Mouse (Mus musculus): Measurements from ENCODE around the gene Srrm4. TPM values are rescaled to one million over a fixed set of nuclear protein-coding genes. Genes with fewer than 3 reads are reported as not detected.
A peak's percentile ranks its signal among the peaks of the same experiment; 100 is the strongest.

Srrm4 gene
- polyA plus RNA-seq, 1 experiment from 2014 or later = 0.47 TPM

GRCm38 (mm10) chr5:116444517-116444916 lies 147.1 kb downstream of the Srrm4 start:
- Histone ChIP-seq H3K36me3 (ENCODE audit: control insufficient read depth, insufficient read depth) (no peaks in the 10 kb centered on the region), H3K9ac (ENCODE audit: low read depth, low read length) (no peak overlapping the region; the same call in 1 of the 2 replicates)

GRCm38 (mm10) chr5:116443459-116443940 lies 148.1 kb downstream of the Srrm4 start:
- H3K4me3 ChIP-seq (ENCODE audit: low read depth, low read length) = no peak overlapping the region
- no peak for ATAC-seq (ENCODE audit: low read depth)
- no peak overlapping the region for H3K4me2 ChIP-seq (ENCODE audit: low read depth, low read length)
- 60% methylated on average over 8 of the region's 8 CpGs for WGBS (ENCODE audit: insufficient replicate concordance)
- no peaks in the 10 kb centered on the region for H3K36me3 ChIP-seq (ENCODE audit: control insufficient read depth, insufficient read depth)
- H3K9me3 ChIP-seq (replicated peaks; ENCODE audit: control insufficient read depth, low read length) = no peaks in the 10 kb centered on the region
- H3K9ac ChIP-seq (ENCODE audit: low read depth, low read length) = no peak overlapping the region
- H3K27ac ChIP-seq (ENCODE audit: low read length) = no peak overlapping the region
- no peaks in the 10 kb centered on the region for H3K4me1 ChIP-seq (ENCODE audit: control insufficient read depth, low read depth, low read length)
- H3K27me3 ChIP-seq (ENCODE audit: control insufficient read depth, insufficient read depth, low read depth, low read length) = no peaks in the 10 kb centered on the region

More at GRCm38 (mm10) chr5:116444517-116444916, 147.1 kb downstream of the Srrm4 start:
- 48% methylated on average over 27 of the region's 27 CpGs for WGBS (ENCODE audit: insufficient replicate concordance)
- no peak overlapping the region for H3K27ac ChIP-seq (ENCODE audit: low read length)
- ATAC-seq (ENCODE audit: low read depth) = no peak
- H3K27me3 ChIP-seq (ENCODE audit: control insufficient read depth, insufficient read depth, low read depth, low read length) = no peaks in the 10 kb centered on the region
- no peaks in the 10 kb centered on the region for H3K9me3 ChIP-seq (replicated peaks; ENCODE audit: control insufficient read depth, low read length)
- no peaks in the 10 kb centered on the region for H3K4me1 ChIP-seq (ENCODE audit: control insufficient read depth, low read depth, low read length)
- no peak overlapping the region for H3K4me2 ChIP-seq (ENCODE audit: low read depth, low read length)
- no peak overlapping the region for H3K4me3 ChIP-seq (ENCODE audit: low read depth, low read length)

GRCm38 (mm10) chr5:116442697-116443458 lies 148.7 kb downstream of the Srrm4 start:
- no peak overlapping the region for H3K27ac ChIP-seq (ENCODE audit: low read length)
- H3K9ac ChIP-seq (ENCODE audit: low read depth, low read length) = no peak overlapping the region
- no peaks in the 10 kb centered on the region for H3K27me3 ChIP-seq (ENCODE audit: control insufficient read depth, insufficient read depth, low read depth, low read length)
- no peak overlapping the region for H3K4me3 ChIP-seq (ENCODE audit: low read depth, low read length)
- ATAC-seq (ENCODE audit: low read depth) = no peak
- 57% methylated on average over 7 of the region's 7 CpGs for WGBS (ENCODE audit: insufficient replicate concordance)
- H3K36me3 ChIP-seq (ENCODE audit: control insufficient read depth, insufficient read depth) = no peaks in the 10 kb centered on the region
- no peak overlapping the region for H3K4me2 ChIP-seq (ENCODE audit: low read depth, low read length)
- H3K9me3 ChIP-seq (replicated peaks; ENCODE audit: control insufficient read depth, low read length) = no peaks in the 10 kb centered on the region
- no peaks in the 10 kb centered on the region for H3K4me1 ChIP-seq (ENCODE audit: control insufficient read depth, low read depth, low read length)

- Histone ChIP-seq H3K4me3 (ENCODE audit: low read depth, low read length) (no peak overlapping the region), H3K36me3 (ENCODE audit: control insufficient read depth, insufficient read depth) (no peaks in the 10 kb centered on the region), H3K4me2 (ENCODE audit: low read depth, low read length) (no peak overlapping the region), H3K27ac (ENCODE audit: low read length) (no peak overlapping the region), H3K4me1 (ENCODE audit: control insufficient read depth, low read depth, low read length) (no peaks in the 10 kb centered on the region), H3K9ac (ENCODE audit: low read depth, low read length) (no peak overlapping the region), H3K9me3 (replicated peaks; ENCODE audit: control insufficient read depth, low read length) (no peaks in the 10 kb centered on the region), H3K27me3 (ENCODE audit: control insufficient read depth, insufficient read depth, low read depth, low read length) (no peaks in the 10 kb centered on the region)
- ATAC-seq (ENCODE audit: low read depth) = no peak
- WGBS (ENCODE audit: insufficient replicate concordance) = 40% methylated on average over 4 of the region's 4 CpGs
These were observed 151.4 kb downstream of the Srrm4 start for GRCm38 (mm10) chr5:116440251-116440650.

- Histone ChIP-seq H3K27me3 (ENCODE audit: control insufficient read depth, insufficient read depth, low read depth, low read length) (no peaks in the 10 kb centered on the region), H3K36me3 (ENCODE audit: control insufficient read depth, insufficient read depth) (no peaks in the 10 kb centered on the region), H3K9me3 (replicated peaks; ENCODE audit: control insufficient read depth, low read length) (no peaks in the 10 kb centered on the region), H3K4me2 (ENCODE audit: low read depth, low read length) (no peak overlapping the region), H3K27ac (ENCODE audit: low read length) (no peak overlapping the region), H3K4me1 (ENCODE audit: control insufficient read depth, low read depth, low read length) (no peaks in the 10 kb centered on the region), H3K4me3 (ENCODE audit: low read depth, low read length) (no peak overlapping the region), H3K9ac (ENCODE audit: low read depth, low read length) (no peak overlapping the region)
- no peak for ATAC-seq (ENCODE audit: low read depth)
- WGBS (ENCODE audit: insufficient replicate concordance) = 31% methylated on average over 4 of the region's 4 CpGs
These were observed 153.3 kb downstream of the Srrm4 start for GRCm38 (mm10) chr5:116438328-116438727.

- H3K9ac ChIP-seq (ENCODE audit: low read depth, low read length) = no peak overlapping the region
- no peak overlapping the region for H3K4me2 ChIP-seq (ENCODE audit: low read depth, low read length)
- H3K27me3 ChIP-seq (ENCODE audit: control insufficient read depth, insufficient read depth, low read depth, low read length) = no peaks in the 10 kb centered on the region
- H3K27ac ChIP-seq (ENCODE audit: low read length) = no peak overlapping the region
- no peaks in the 10 kb centered on the region for H3K36me3 ChIP-seq (ENCODE audit: control insufficient read depth, insufficient read depth)
- no peaks in the 10 kb centered on the region for H3K4me1 ChIP-seq (ENCODE audit: control insufficient read depth, low read depth, low read length)
- H3K4me3 ChIP-seq (ENCODE audit: low read depth, low read length) = no peak overlapping the region
- no peaks in the 10 kb centered on the region for H3K9me3 ChIP-seq (replicated peaks; ENCODE audit: control insufficient read depth, low read length)
- no peak for ATAC-seq (ENCODE audit: low read depth)
These were observed 155.5 kb downstream of the Srrm4 start for GRCm38 (mm10) chr5:116436117-116436516.

- Histone ChIP-seq H3K4me1 (ENCODE audit: control insufficient read depth, low read depth, low read length) (no peaks in the 10 kb centered on the region), H3K4me2 (ENCODE audit: low read depth, low read length) (0 out of 2 replicates have a peak overlapping the region, but pooled peaks have one; percentile 30), H3K9me3 (replicated peaks; ENCODE audit: control insufficient read depth, low read length) (no peaks in the 10 kb centered on the region), H3K27ac (ENCODE audit: low read length) (no peak overlapping the region), H3K9ac (ENCODE audit: low read depth, low read length) (no peak overlapping the region), H3K4me3 (ENCODE audit: low read depth, low read length) (no peak overlapping the region), H3K36me3 (ENCODE audit: control insufficient read depth, insufficient read depth) (no peaks in the 10 kb centered on the region), H3K27me3 (ENCODE audit: control insufficient read depth, insufficient read depth, low read depth, low read length) (no peaks in the 10 kb centered on the region)
- ATAC-seq (ENCODE audit: low read depth) = peak; percentile 59
- 55% methylated on average over 13 of the region's 13 CpGs for WGBS (ENCODE audit: insufficient replicate concordance)
These were observed 156.4 kb downstream of the Srrm4 start for GRCm38 (mm10) chr5:116434976-116435850.

GRCm38 (mm10) chr5:116432871-116433270 lies 158.7 kb downstream of the Srrm4 start:
- 57% methylated on average over 7 of the region's 7 CpGs for WGBS (ENCODE audit: insufficient replicate concordance)
- no peak for ATAC-seq (ENCODE audit: low read depth)
- Histone ChIP-seq H3K27ac (ENCODE audit: low read length) (no peak overlapping the region), H3K9me3 (replicated peaks; ENCODE audit: control insufficient read depth, low read length) (no peaks in the 10 kb centered on the region), H3K4me2 (ENCODE audit: low read depth, low read length) (no peak overlapping the region), H3K27me3 (ENCODE audit: control insufficient read depth, insufficient read depth, low read depth, low read length) (no peaks in the 10 kb centered on the region), H3K36me3 (ENCODE audit: control insufficient read depth, insufficient read depth) (no peaks in the 10 kb centered on the region), H3K9ac (ENCODE audit: low read depth, low read length) (no peak overlapping the region), H3K4me3 (ENCODE audit: low read depth, low read length) (no peak overlapping the region), H3K4me1 (ENCODE audit: control insufficient read depth, low read depth, low read length) (no peaks in the 10 kb centered on the region)

GRCm38 (mm10) chr5:116426701-116427100 lies 164.9 kb downstream of the Srrm4 start:
- H3K36me3 ChIP-seq (ENCODE audit: control insufficient read depth, insufficient read depth) = no peaks in the 10 kb centered on the region
- H3K27me3 ChIP-seq (ENCODE audit: control insufficient read depth, insufficient read depth, low read depth, low read length) = no peaks in the 10 kb centered on the region
- H3K9ac ChIP-seq (ENCODE audit: low read depth, low read length) = no peak overlapping the region
- WGBS (ENCODE audit: insufficient replicate concordance) = 60% methylated on average over 2 of the region's 2 CpGs
- H3K9me3 ChIP-seq (replicated peaks; ENCODE audit: control insufficient read depth, low read length) = no peaks in the 10 kb centered on the region
- ATAC-seq (ENCODE audit: low read depth) = no peak
- no peak overlapping the region for H3K27ac ChIP-seq (ENCODE audit: low read length)
- H3K4me3 ChIP-seq (ENCODE audit: low read depth, low read length) = no peak overlapping the region
- no peak overlapping the region for H3K4me2 ChIP-seq (ENCODE audit: low read depth, low read length)
- H3K4me1 ChIP-seq (ENCODE audit: control insufficient read depth, low read depth, low read length) = no peaks in the 10 kb centered on the region

Measured in liver, embryonic 16.5 days (tissue).